Mouse (Mus musculus) adrenal gland, postnatal 25 days (tissue): Measurements from ENCODE around the gene Gm10251. TPM values are rescaled to one million over a fixed set of nuclear protein-coding genes. Genes with fewer than 3 reads are reported as not detected.
"Not testable (repeated sequence)": the region's sequence is repeated elsewhere in the genome, so short reads cannot be mapped to it uniquely, and the experiment has no call there.

Source experiments
- DNase-seq: peaks from one replicate; pipeline ENCODE4 v3.0.0; 2021; ENCODE audit warnings: mixed read lengths
- long read RNA-seq: library from polyadenylated mRNA; stranded (forward); transcript quantifications from one replicate; pipeline ENCODE4 v2.0.0, GENCODE M21; 2021
- total RNA-seq: library from RNA; stranded (reverse); gene quantifications from 2 replicates; pipeline ENCODE4 v1.2.3, GENCODE M21; 2021

Gene Gm10251
- not detected in 2 replicates for total RNA-seq
- long read RNA-seq = 0 reads

GRCm38 (mm10) chr14:6684070-6684469, at the start of gene Gm10251:
TSS of gene Gm10251 (minus strand) at chr14:6684170.
- DNase-seq = not testable (repeated sequence)

- not testable (repeated sequence) for DNase-seq
Observed at GRCm38 (mm10) chr14:6720151-6720550, 36.2 kb upstream of the Gm10251 start, which contains the start of gene Gm8050. TSS of gene Gm8050 (minus strand) at chr14:6720251.

- DNase-seq = not testable (repeated sequence)
Observed at GRCm38 (mm10) chr14:6622318-6622717, 61.7 kb downstream of the Gm10251 start, which contains the start of gene Gm3460. TSS of gene Gm3460 (minus strand) at chr14:6622418.

GRCm38 (mm10) chr14:6606436-6606835, 77.5 kb downstream of the Gm10251 start:
- peak; percentile 0 for DNase-seq

GRCm38 (mm10) chr14:6605004-6605403, 79.0 kb downstream of the Gm10251 start:
- DNase-seq = peak; percentile 0

- not testable (repeated sequence) for DNase-seq
Observed at GRCm38 (mm10) chr14:6604551-6604950, 79.4 kb downstream of the Gm10251 start.

- not testable (repeated sequence) for DNase-seq
Observed at GRCm38 (mm10) chr14:6590513-6590912, 93.5 kb downstream of the Gm10251 start, which contains the start of gene Gm3629. TSS of gene Gm3629 (minus strand) at chr14:6590613.

Other genes with a start within 250 kb of the Gm10251 start
- gene Gm3594, start 239.6 kb downstream of the Gm10251 start, total RNA-seq = not detected in 2 replicates
- gene Gm8356, start 146.9 kb downstream of the Gm10251 start, total RNA-seq = not detected in 2 replicates
- gene Gm3629, start 93.6 kb downstream of the Gm10251 start, total RNA-seq = not detected in 2 replicates
- not detected in 2 replicates for gene Gm3460, start 61.8 kb downstream of the Gm10251 start, total RNA-seq
- not detected in 2 replicates for gene Gm8050, start 36.1 kb upstream of the Gm10251 start, total RNA-seq
- gene Gm3636, start 58.2 kb upstream of the Gm10251 start, total RNA-seq = 0.39 TPM in 1 of 2 replicates, not detected in the other
- gene Gm8362, start 90.2 kb upstream of the Gm10251 start, total RNA-seq = not detected in 2 replicates
- gene Gm3642, start 156.1 kb upstream of the Gm10251 start, total RNA-seq = not detected in 2 replicates
- 0.18 TPM in 1 of 2 replicates, not detected in the other for gene Gm3667, start 205.8 kb upstream of the Gm10251 start, total RNA-seq